Mouse (Mus musculus) layer of hippocampus, adult 2 months (tissue): ENCODE measurements around the gene Cd300e. TPM values are rescaled to one million over a fixed set of nuclear protein-coding genes. Genes with fewer than 3 reads are reported as not detected.

ENCODE experiments used
- DNase-seq, 2 experiments: peaks; one replicate each; pipeline ENCODE4 v3.0.0; 2022; ENCODE audit warnings: low spot score in 2 of 2
- H3K27ac ChIP-seq: fragments of 200-600 bp; 2 replicates; pipeline ENCODE4 v1.8.1; 2022
- H3K4me3 ChIP-seq: fragments of 200-600 bp; 2 replicates; pipeline ENCODE4 v1.8.1; 2022; ENCODE audit warnings: mild to moderate bottlenecking
- CTCF ChIP-seq: fragments of 200-600 bp; conservative IDR thresholded peaks from 2 replicates; pipeline ENCODE4 v1.8.1; 2022; ENCODE audit warnings: antibody characterized with exemption, mild to moderate bottlenecking, moderate library complexity
- total RNA-seq, 2 experiments: library from RNA; stranded (reverse); gene quantifications; 2 replicates each; pipeline ENCODE4 v1.2.3; 2021

The Cd300e gene
- total RNA-seq, 2 experiments from 2014 or later: 0.18 TPM; not detected in 1

DNA sequence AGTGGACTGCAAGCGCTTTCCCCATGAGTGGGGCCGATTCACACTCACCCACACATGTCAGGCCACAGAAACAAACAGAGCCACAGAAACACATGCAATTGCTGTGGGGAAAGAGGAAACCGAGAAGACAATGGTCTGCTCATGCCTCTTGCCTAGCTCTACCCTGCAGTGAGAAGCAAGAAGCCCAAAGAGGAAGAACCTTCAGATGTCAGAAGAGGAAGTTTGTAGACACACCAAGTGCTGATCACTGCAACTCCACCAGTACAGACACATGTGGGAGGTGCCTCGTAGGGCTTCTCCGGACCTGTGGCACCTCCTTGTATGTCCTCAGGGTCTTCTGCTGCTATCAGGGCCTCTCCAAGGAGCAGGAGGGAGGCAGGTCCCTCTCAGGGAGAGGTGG, 57.9 kb downstream of the Cd300e start:
- no peak for DNase-seq

More for the DNA sequence above, 57.9 kb downstream of the Cd300e start:
- TF ChIP-seq CTCF: no peak
- H3K4me3 ChIP-seq: no peak overlapping the region
- no peak overlapping the region for H3K27ac ChIP-seq

Other genes starting within 250 kb of the Cd300e start
- gene Gprc5c, start 211.0 kb downstream of the Cd300e start, total RNA-seq: 1 to 10 TPM; 4.7 to 5.4 TPM
- under 1 TPM; 0.36 to 0.42 TPM for gene Cd300a, start 172.1 kb downstream of the Cd300e start, total RNA-seq
- under 1 TPM in 1 of 2 experiments, not detected in 1; 0.12 TPM for gene Cd300lb, start 127.8 kb downstream of the Cd300e start, total RNA-seq
- gene Cd300c, start 93.0 kb downstream of the Cd300e start, total RNA-seq: not detected
- gene Cd300ld, start 72.3 kb downstream of the Cd300e start, total RNA-seq: not detected
- gene Cd300c2, start 60.3 kb downstream of the Cd300e start, total RNA-seq: 1 to 10 TPM; 4.1 to 4.5 TPM
- not detected for gene Cd300ld2, start 46.0 kb downstream of the Cd300e start, total RNA-seq
- gene Cd300ld4, start 35.2 kb downstream of the Cd300e start, total RNA-seq: 1 to 10 TPM; 1.0 to 1.7 TPM
- 1 to 10 TPM in 1 of 2 experiments, under 1 TPM in 1; 0.87 to 1.0 TPM for gene Cd300ld5, start 24.4 kb downstream of the Cd300e start, total RNA-seq
- under 1 TPM in 1 of 2 experiments, not detected in 1; 0.87 TPM for gene Cd300ld3, start 13.8 kb downstream of the Cd300e start, total RNA-seq
- 1 to 10 TPM; 3.3 to 3.4 TPM for gene Rab37, start 29.3 kb upstream of the Cd300e start, total RNA-seq
- under 1 TPM; 0.38 to 0.49 TPM for gene Cd300lf, start 71.8 kb upstream of the Cd300e start, total RNA-seq
- gene Slc9a3r1, start 101.2 kb upstream of the Cd300e start, total RNA-seq: 10 to 100 TPM; 67.3 to 74.6 TPM
- gene Tmem104, start 125.3 kb upstream of the Cd300e start, total RNA-seq: 10 to 100 TPM; 18.1 to 20.1 TPM
- 10 to 100 TPM; 20.5 to 20.6 TPM for gene Nat9, start 125.7 kb upstream of the Cd300e start, total RNA-seq
- 10 to 100 TPM; 47.4 to 47.5 TPM for gene Grin2c, start 205.1 kb upstream of the Cd300e start, total RNA-seq
- 10 to 100 TPM; 22.4 to 22.5 TPM for gene Fdxr, start 214.9 kb upstream of the Cd300e start, total RNA-seq
- gene Fads6, start 235.5 kb upstream of the Cd300e start, total RNA-seq: 10 to 100 TPM; 13.2 to 15.1 TPM
- under 1 TPM; 0.51 to 0.59 TPM for gene Otop2, start 245.0 kb upstream of the Cd300e start, total RNA-seq